Mouse (Mus musculus) retina, postnatal 7 days (tissue): Measurements from ENCODE around the gene Gm20388.

Source experiments
- DNase-seq: peaks from one replicate; pipeline ENCODE4 v3.0.0-alpha.2; 2012; ENCODE audit warnings: low read depth, low spot score

Gene Gm20388

GRCm38 (mm10) chr8:123652641-123653040 is 3742.0 kb downstream of the Gm20388 start:
- no peak for DNase-seq

- peak; percentile 76 for DNase-seq
Observed at GRCm38 (mm10) chr8:123653308-123653993, 3742.8 kb downstream of the Gm20388 start, which contains the start of gene Rhou. TSS of gene Rhou (plus strand) at chr8:123653929.

DNA sequence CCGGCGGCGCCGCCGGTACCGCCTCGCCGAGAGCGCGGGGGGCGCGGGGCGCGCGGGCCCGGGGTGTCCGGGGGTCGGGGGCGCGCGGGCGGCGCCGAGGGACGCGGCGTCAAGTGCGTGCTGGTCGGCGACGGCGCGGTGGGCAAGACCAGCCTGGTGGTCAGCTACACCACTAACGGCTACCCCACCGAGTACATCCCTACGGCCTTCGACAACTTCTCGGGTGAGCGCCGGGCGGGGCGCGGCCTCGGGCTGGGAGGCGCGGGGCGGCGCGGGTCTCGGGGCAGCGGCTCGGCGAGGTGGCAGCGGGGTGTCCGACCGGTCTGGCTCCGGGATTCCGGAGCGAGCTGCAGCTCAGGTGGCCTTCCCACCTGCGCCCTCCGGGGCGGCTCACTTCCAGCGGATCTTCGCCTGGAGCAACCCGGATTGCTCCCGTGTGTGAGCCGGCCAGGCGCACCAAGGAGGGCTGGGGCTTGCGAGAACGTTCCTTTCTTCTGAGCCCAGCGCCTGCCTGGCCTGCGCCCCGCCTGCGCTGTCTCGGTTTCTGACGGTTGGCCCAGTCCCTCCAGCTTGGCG is 3743.4 kb downstream of the Gm20388 start:
- no peak for DNase-seq

GRCm38 (mm10) chr8:123654763-123655162 is 3744.1 kb downstream of the Gm20388 start:
- DNase-seq, result no peak

DNA sequence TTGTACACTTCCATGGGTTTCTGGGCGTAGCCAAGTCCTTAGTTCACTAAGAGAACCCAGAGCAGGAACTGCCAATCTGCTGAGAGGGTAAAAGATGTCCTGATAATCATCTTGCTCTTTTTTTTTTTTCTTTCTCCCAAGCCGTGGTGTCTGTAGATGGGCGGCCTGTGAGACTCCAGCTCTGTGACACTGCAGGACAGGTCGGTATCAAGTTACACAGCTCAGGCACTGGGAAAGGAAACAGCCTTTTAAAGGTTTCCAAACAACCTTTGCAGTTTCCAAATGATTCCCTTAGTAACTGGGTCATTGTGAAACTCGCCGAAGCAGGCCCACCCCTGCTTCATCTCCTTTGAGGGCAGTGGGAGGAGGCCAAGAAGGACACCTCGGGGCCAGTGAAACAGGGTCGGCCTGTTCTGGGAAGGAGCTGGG is 3744.7 kb downstream of the Gm20388 start:
- DNase-seq, result no peak

DNA sequence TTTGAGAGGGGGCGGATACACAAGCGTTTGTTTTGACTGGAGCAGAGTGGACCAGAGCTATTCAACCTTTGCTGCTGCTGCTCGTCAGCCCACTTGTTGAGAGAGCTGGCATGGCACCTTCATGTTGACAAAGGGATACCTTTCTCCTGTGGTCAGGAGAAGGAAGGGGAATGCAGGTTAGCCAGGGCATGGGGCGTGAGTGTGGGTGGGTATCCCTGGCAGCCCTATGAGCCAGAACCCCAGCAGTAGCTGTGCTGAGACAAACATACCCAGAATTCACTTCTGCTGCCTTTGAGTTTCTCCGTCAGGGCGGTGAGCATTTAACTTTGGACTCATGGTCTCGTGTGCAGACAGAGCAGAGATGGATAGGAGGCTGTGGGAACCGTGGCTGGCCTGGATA is 3747.2 kb downstream of the Gm20388 start:
- DNase-seq, result no peak

- no peak for DNase-seq
Observed at GRCm38 (mm10) chr8:123659469-123660057, 3748.9 kb downstream of the Gm20388 start.

DNA sequence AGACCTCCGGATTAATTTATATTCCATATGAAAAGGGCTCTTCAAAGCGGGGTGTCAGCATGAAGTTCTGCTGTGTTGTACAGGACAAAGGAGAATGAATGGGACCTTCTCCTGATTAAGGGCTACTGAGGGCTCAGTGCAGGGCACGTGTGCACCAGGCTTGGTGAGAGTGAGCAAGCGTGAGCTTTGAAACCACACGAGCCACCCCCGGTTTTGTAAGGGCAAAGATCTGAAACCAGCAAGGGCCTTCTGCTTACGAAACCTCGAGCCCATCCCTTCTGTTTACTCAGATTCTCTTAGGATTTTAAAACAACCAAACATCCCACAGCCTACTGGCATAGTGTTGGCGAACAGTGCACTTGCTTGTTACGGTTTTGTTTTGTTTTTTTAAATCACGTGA is 3750.9 kb downstream of the Gm20388 start:
- no peak for DNase-seq

GRCm38 (mm10) chr8:123665580-123665979 is 3754.9 kb downstream of the Gm20388 start:
- DNase-seq, result no peak

DNA sequence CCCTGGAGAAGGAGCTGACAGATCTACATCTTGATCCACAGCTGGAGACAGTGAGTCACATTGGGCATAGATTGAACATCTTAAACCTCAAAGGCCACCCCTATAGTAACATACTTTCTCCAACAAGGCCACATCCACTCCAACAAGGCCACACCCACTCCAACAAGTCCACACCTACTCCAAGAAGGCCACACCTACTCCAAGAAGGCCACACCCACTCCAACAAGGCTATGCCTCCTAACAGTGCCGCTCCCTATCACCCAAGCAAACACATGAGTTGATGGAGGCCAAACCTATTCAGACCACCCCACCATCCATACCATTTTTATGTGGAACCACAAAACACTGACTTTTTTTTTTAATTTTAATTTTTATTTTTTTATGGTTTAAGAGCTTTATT is 3756.2 kb downstream of the Gm20388 start:
- no peak for DNase-seq

DNA sequence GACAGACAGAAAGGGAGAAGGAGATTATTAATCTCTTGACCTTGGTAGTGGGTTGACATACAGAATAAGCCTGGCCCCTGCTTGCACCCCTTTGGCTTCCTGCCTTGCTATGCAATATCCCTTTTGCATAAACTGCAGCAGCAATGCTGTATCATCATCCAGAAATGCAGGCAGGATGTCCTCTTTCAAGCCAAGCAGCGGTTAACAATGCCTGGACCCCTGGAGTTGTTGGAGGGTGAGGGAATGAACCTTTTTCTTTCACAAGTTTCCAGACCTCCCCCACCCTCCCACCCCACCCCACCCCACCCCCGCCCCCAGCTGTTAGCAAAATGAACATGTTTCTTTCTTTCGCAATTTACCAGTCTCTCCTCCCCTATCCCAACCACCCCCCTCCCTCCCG is 3758.0 kb downstream of the Gm20388 start:
- DNase-seq, result no peak

GRCm38 (mm10) chr8:123670766-123671165 is 3760.1 kb downstream of the Gm20388 start:
- DNase-seq, result no peak

DNA sequence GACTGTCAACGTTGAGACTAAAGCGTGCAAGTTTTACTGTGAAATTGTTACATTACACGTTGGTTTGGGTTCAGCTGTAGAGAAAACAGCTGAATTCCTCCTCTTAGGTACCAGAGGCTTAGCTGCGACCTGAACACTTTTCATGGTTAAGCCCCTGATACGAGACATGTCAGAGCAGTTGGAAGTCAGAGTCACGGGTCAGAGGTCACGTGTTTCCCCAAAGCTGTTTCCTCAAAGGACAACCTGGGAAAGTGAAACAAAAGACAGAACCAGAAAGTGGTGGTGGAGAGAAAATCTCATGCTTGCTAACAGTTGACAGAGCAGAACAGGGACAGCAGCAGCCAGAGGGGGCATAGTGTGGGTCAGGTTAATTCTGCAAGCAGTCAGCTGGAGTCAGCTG is 3760.8 kb downstream of the Gm20388 start:
- DNase-seq, result no peak

DNA sequence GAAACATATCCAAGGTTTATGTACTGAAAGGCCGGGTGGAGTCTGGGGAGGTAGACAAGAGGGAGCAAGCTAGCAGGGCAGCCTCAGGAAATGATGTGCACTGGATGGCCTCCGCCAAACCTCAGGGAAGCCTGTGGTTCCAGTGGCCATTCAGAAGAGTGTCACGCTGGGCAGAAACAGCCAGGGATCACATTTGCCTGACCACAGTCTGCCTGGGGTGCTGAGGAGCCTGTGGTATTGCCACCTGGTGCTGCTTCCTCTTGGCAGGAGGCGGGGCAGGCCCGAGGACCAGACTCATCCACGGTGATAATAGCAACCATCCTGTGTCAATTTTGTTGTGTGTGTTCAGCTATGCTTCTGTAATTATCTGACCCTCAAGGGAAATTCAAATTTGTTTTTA is 3762.0 kb downstream of the Gm20388 start:
- DNase-seq, result no peak

DNA sequence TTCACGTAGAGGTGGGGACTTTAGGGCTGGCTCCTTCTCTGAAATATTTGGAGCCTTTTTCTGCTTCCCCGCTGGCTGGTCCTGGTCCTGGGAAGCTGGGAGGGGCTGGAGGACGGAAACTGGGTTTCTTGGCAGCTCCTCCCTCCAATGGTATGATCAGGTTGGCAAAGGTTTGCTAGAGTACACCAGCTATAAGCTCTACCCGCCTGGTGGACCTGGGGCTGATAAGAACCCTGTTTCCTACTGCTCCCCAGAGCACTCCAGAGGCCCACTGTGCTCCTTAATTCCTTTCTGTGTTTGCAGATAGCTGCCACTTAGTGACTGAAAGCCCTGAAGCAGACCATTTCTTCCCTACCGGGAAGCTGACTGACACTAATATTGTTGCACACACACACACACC is 3765.0 kb downstream of the Gm20388 start:
- no peak for DNase-seq

DNA sequence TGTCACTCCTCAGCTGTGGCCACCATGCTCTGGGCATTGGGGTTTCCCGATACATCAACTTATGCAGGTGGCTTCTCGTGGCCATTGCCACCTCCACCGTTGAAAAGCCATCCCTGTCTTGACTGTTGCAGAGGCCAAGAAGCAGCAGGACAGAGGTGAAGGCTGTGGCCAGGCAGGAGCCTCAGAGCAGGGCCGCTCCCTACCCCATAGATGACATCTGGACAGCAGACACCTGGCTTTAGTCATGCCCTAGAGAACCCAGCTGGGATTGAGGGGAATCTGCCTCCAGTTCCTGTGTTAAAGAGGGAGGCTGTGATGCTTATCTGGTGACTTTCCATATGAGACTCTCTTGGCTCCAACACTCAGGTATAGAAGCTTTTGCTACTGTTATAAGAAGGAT is 3767.7 kb downstream of the Gm20388 start:
- DNase-seq, result no peak

DNA sequence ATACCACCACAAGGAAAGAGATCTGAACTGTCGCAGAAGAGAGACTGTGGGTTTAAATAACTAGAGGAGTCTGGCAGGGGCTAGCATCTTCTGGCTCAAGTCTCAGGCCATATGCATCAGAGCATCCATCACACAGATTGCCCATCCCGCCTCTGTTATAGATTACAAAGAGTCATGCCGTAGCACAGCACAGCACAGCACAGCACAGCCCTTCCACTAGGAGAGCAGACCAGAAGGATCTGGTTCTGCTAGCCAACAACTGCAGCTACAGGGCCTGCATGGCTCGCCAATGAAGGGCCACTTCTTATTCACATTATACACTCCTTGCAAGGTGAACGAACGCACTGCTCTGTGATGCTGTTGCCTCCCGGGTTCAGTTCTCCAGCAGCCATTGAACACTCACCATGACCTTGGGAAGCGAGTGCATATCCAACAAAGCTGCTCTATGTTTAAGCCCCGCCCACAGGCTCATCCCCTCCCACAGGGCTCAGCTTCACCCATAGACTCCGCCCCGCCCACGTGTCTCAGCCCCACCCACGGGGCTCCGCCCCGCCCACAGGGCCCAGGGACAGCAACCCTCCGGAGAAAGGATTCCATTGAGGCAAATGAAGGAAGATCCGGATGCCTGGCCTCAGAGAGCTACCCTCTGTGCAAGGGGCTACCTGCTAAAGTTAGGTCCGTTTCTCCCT is 3771.6 kb downstream of the Gm20388 start:
- DNase-seq, result peak; percentile 39

GRCm38 (mm10) chr8:123683321-123683720 is 3772.7 kb downstream of the Gm20388 start:
- no peak for DNase-seq

- DNase-seq, result no peak
Observed at GRCm38 (mm10) chr8:123684806-123685205, 3774.2 kb downstream of the Gm20388 start.

GRCm38 (mm10) chr8:123685477-123685876 is 3774.8 kb downstream of the Gm20388 start:
- no peak for DNase-seq

GRCm38 (mm10) chr8:123687826-123688225 is 3777.2 kb downstream of the Gm20388 start:
- DNase-seq, result no peak

GRCm38 (mm10) chr8:123692165-123692962 is 3781.7 kb downstream of the Gm20388 start:
- no peak for DNase-seq
